Mouse (Mus musculus): Measurements from ENCODE around the gene Treml4. TPM values are rescaled to one million over a fixed set of nuclear protein-coding genes. Genes with fewer than 3 reads are reported as not detected.

Gene Treml4
- 2.4 and 3.3 TPM in 2 replicates for polyA plus RNA-seq (2015; fragmentation: Nextera tagmentation; extraction: Ambion mirVana)

- Histone ChIP-seq H3K27ac (no peak within 1 kb of the TSS), H3K36me3 (no peaks in the 10 kb centered on the region), H3K27me3 (replicated peaks) (no peaks in the 10 kb centered on the region), H3K4me1 (replicated peaks) (no peaks in the 10 kb centered on the region; the same call in 1 of the 2 replicates), H3K9me3 (no peaks in the 10 kb centered on the region), H3K4me3 (replicated peaks) (no peak within 1 kb of the TSS), H3K4me2 (replicated peaks) (no peak within 1 kb of the TSS), H3K9ac (no peak within 1 kb of the TSS)
- 94% methylated on average over 3 of the region's 3 CpGs for WGBS
- ATAC-seq, result no peak
Measured at GRCm38 (mm10) chr17:48263741-48264362, at the start of gene Treml4. Gene Treml4, plus strand, starts transcription at chr17:48264295.

- Histone ChIP-seq H3K9me3 (no peaks in the 10 kb centered on the region), H3K4me2 (replicated peaks) (no peak overlapping the region), H3K4me3 (replicated peaks) (no peak overlapping the region), H3K9ac (no peak overlapping the region), H3K27me3 (replicated peaks) (no peaks in the 10 kb centered on the region), H3K27ac (no peak overlapping the region), H3K36me3 (no peaks in the 10 kb centered on the region), H3K4me1 (replicated peaks) (no peaks in the 10 kb centered on the region)
- no peak for ATAC-seq
- WGBS, result 84% methylated on average over 1 of the region's 1 CpGs
Measured at GRCm38 (mm10) chr17:48215429-48215828, 48.7 kb upstream of the Treml4 start.

GRCm38 (mm10) chr17:48230680-48231079, 33.4 kb upstream of the Treml4 start:
- Histone ChIP-seq H3K9me3 (no peaks in the 10 kb centered on the region), H3K4me3 (replicated peaks) (no peak overlapping the region), H3K36me3 (no peaks in the 10 kb centered on the region), H3K27ac (no peak overlapping the region), H3K9ac (no peak overlapping the region), H3K4me1 (replicated peaks) (no peaks in the 10 kb centered on the region), H3K4me2 (replicated peaks) (no peak overlapping the region), H3K27me3 (replicated peaks) (no peaks in the 10 kb centered on the region)
- WGBS, result 83% methylated on average over 7 of the region's 7 CpGs
- ATAC-seq, result no peak

DNA sequence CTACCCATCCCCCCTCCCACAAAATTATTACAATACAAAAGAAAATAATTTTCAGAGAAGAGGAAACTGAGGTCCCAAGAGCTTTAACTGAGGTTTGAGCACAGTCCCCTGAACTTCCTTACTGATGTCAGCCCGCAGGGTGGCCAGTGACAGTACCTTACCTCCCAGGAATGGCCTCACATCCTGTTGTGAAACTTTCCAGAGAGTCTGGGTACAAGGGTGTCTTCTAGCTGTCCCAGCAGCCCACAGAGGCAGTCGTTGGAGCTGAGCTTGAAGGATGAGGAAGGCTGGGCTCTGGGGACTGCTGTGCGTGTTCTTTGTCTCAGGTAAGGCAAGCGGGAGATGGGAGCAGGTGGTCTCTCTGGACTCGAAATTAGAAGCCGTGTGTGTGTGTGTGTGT, 31.6 kb upstream of the Treml4 start, which contains the start of gene Trem1:
TSS of gene Trem1 (plus strand) at position 251 of the 400 bp plus-strand sequence.
- H3K4me2 ChIP-seq (replicated peaks), result no peak within 1 kb of the TSS
- H3K27ac ChIP-seq, result no peak within 1 kb of the TSS
- H3K4me3 ChIP-seq (replicated peaks), result no peak within 1 kb of the TSS
- no peaks in the 10 kb centered on the region for H3K27me3 ChIP-seq (replicated peaks)
- H3K4me1 ChIP-seq (replicated peaks), result no peaks in the 10 kb centered on the region
- H3K9me3 ChIP-seq, result no peaks in the 10 kb centered on the region
- WGBS, result 75% methylated on average over 6 of the region's 6 CpGs
- H3K36me3 ChIP-seq, result no peaks in the 10 kb centered on the region
- ATAC-seq, result no peak
- H3K9ac ChIP-seq, result no peak within 1 kb of the TSS

- WGBS, result 94% methylated on average over 4 of the region's 4 CpGs
Measured at GRCm38 (mm10) chr17:48233789-48234188, 30.3 kb upstream of the Treml4 start.

DNA sequence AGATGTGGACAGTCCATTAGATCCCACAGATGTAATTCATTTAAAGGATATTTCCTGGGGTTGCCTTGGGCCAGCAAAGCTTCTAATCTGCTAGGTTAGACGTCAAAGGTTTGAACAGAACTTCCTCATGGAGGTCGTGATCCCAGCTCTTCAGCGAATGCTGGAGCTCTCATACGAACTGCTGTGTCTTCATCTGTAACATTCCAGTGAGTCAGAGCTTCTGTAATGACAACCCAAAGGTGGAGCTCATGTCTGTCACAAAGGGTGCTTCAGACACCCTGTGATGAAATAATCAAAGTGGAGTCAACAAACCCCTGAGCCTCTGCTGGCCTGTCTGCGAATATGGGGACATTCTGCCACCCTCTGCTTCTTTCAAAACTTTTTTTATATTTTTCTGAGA, 29.5 kb upstream of the Treml4 start:
- no peak overlapping the region for H3K4me3 ChIP-seq (replicated peaks)
- no peak overlapping the region for H3K27ac ChIP-seq
- no peaks in the 10 kb centered on the region for H3K9me3 ChIP-seq
- H3K27me3 ChIP-seq (replicated peaks), result no peaks in the 10 kb centered on the region
- 71% methylated on average over 5 of the region's 5 CpGs for WGBS
- no peak overlapping the region for H3K9ac ChIP-seq
- H3K36me3 ChIP-seq, result no peaks in the 10 kb centered on the region
- no peak for ATAC-seq
- no peak overlapping the region for H3K4me2 ChIP-seq (replicated peaks)
- H3K4me1 ChIP-seq (replicated peaks), result no peaks in the 10 kb centered on the region

More at GRCm38 (mm10) chr17:48233789-48234188, 30.3 kb upstream of the Treml4 start:
- Histone ChIP-seq H3K9me3 (no peaks in the 10 kb centered on the region), H3K27ac (no peak overlapping the region), H3K9ac (no peak overlapping the region), H3K4me3 (replicated peaks) (no peak overlapping the region), H3K27me3 (replicated peaks) (no peaks in the 10 kb centered on the region), H3K4me2 (replicated peaks) (no peak overlapping the region), H3K36me3 (no peaks in the 10 kb centered on the region), H3K4me1 (replicated peaks) (no peaks in the 10 kb centered on the region)
- no peak for ATAC-seq

DNA sequence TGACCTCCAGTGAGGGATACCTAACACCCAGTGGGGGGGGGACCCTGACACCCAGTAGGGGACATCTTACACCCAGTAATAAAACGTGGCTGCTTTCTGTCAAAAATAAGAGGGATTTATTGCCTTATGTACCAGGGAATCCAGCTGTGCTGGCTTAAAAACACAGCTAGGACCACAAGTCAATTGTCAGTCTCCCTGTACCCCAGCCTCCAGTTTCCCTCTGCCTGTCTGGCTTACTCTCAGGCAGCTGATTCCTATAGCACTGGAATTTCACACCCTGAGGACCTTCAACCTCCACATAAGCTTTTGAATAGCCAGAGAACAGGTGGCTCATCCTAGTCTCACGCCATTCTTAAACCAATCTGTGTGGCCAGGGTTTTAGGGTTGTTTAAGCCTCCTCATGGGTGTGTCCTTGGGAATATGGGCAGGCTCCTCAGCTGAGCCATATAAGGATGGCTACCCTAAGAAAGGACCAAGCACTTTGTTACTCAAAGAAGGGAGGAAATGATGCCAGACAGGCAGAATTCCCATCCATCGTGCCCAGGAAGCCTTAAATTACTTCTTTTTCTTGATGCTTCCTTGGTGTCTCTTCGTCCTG, 28.2 kb upstream of the Treml4 start:
- no peak overlapping the region for H3K27ac ChIP-seq
- no peaks in the 10 kb centered on the region for H3K36me3 ChIP-seq
- 40% methylated on average over 4 of the region's 4 CpGs for WGBS
- H3K27me3 ChIP-seq (replicated peaks), result no peaks in the 10 kb centered on the region
- no peak overlapping the region for H3K9ac ChIP-seq
- ATAC-seq, result no peak
- no peak overlapping the region for H3K4me3 ChIP-seq (replicated peaks)
- no peaks in the 10 kb centered on the region for H3K4me1 ChIP-seq (replicated peaks)
- no peaks in the 10 kb centered on the region for H3K9me3 ChIP-seq
- no peak overlapping the region for H3K4me2 ChIP-seq (replicated peaks)

- Histone ChIP-seq H3K27me3 (replicated peaks) (no peaks in the 10 kb centered on the region), H3K9ac (no peak overlapping the region), H3K9me3 (no peaks in the 10 kb centered on the region), H3K27ac (no peak overlapping the region), H3K4me1 (replicated peaks) (no peaks in the 10 kb centered on the region), H3K4me2 (replicated peaks) (no peak overlapping the region), H3K36me3 (no peaks in the 10 kb centered on the region), H3K4me3 (replicated peaks) (no peak overlapping the region)
- no peak for ATAC-seq
- WGBS, result 92% methylated on average over 8 of the region's 8 CpGs
Measured at GRCm38 (mm10) chr17:48237621-48238020, 26.5 kb upstream of the Treml4 start.

GRCm38 (mm10) chr17:48247221-48247928, 16.7 kb upstream of the Treml4 start, which contains the start of gene Trem3:
Gene Trem3, plus strand, starts transcription at chr17:48247777.
- WGBS, result 82% methylated on average over 11 of the region's 11 CpGs
- ATAC-seq, result no peak
- no peaks in the 10 kb centered on the region for H3K9me3 ChIP-seq
- H3K27me3 ChIP-seq (replicated peaks), result no peaks in the 10 kb centered on the region
- no peak within 1 kb of the TSS for H3K27ac ChIP-seq
- H3K4me3 ChIP-seq (replicated peaks), result no peak within 1 kb of the TSS
- H3K9ac ChIP-seq, result no peak within 1 kb of the TSS
- H3K4me1 ChIP-seq (replicated peaks), result no peaks in the 10 kb centered on the region
- no peak within 1 kb of the TSS for H3K4me2 ChIP-seq (replicated peaks)
- H3K36me3 ChIP-seq, result no peaks in the 10 kb centered on the region

- no peak overlapping the region for H3K4me2 ChIP-seq (replicated peaks)
- ATAC-seq, result no peak
- no peaks in the 10 kb centered on the region for H3K27me3 ChIP-seq (replicated peaks)
- no peak overlapping the region for H3K27ac ChIP-seq
- no peaks in the 10 kb centered on the region for H3K36me3 ChIP-seq
- no peaks in the 10 kb centered on the region for H3K9me3 ChIP-seq
- no peaks in the 10 kb centered on the region for H3K4me1 ChIP-seq (replicated peaks)
- H3K9ac ChIP-seq, result no peak overlapping the region
- H3K4me3 ChIP-seq (replicated peaks), result no peak overlapping the region
Measured at GRCm38 (mm10) chr17:48249039-48249438, 15.1 kb upstream of the Treml4 start.

- 78% methylated on average over 11 of the region's 11 CpGs for WGBS
- ATAC-seq, result no peak
Measured at GRCm38 (mm10) chr17:48249501-48249900, 14.6 kb upstream of the Treml4 start.

GRCm38 (mm10) chr17:48250631-48251030, 13.5 kb upstream of the Treml4 start:
- no peak overlapping the region for H3K4me2 ChIP-seq (replicated peaks)
- 89% methylated on average over 7 of the region's 7 CpGs for WGBS
- no peak overlapping the region for H3K27ac ChIP-seq
- ATAC-seq, result no peak
- H3K4me3 ChIP-seq (replicated peaks), result no peak overlapping the region
- H3K9me3 ChIP-seq, result no peaks in the 10 kb centered on the region
- no peaks in the 10 kb centered on the region for H3K36me3 ChIP-seq
- H3K27me3 ChIP-seq (replicated peaks), result no peaks in the 10 kb centered on the region
- no peaks in the 10 kb centered on the region for H3K4me1 ChIP-seq (replicated peaks)
- no peak overlapping the region for H3K9ac ChIP-seq

More at GRCm38 (mm10) chr17:48249501-48249900, 14.6 kb upstream of the Treml4 start:
- H3K9me3 ChIP-seq, result no peaks in the 10 kb centered on the region
- no peak overlapping the region for H3K4me3 ChIP-seq (replicated peaks)
- H3K9ac ChIP-seq, result no peak overlapping the region
- H3K27ac ChIP-seq, result no peak overlapping the region
- no peak overlapping the region for H3K4me2 ChIP-seq (replicated peaks)
- H3K27me3 ChIP-seq (replicated peaks), result no peaks in the 10 kb centered on the region
- H3K4me1 ChIP-seq (replicated peaks), result no peaks in the 10 kb centered on the region
- no peaks in the 10 kb centered on the region for H3K36me3 ChIP-seq
